Mouse (Mus musculus) cerebellum, adult 2 months (tissue): ENCODE results near the gene Ctdspl.

ENCODE experiments used
- CTCF ChIP-seq: fragments of 200-500 bp; IDR thresholded peaks from 2 replicates; pipeline ENCODE4 v1.5.1; 2011; ENCODE audit warnings: low read depth, mild to moderate bottlenecking, control low read depth, low read length, moderate library complexity, borderline replicate concordance; ENCODE audit not compliant: insufficient read depth
- POLR2A ChIP-seq: fragments of 200-500 bp; IDR thresholded peaks from 2 replicates; pipeline ENCODE4 v1.6.1; 2011; ENCODE audit warnings: low read length, control low read depth, borderline replicate concordance; ENCODE audit not compliant: insufficient read depth

- TF ChIP-seq CTCF (no peak), POLR2A (no peak)
Observed at GRCm38 (mm10) chr9:119068266-119068665, 142.0 kb downstream of the Ctdspl start.
